Mouse (Mus musculus): Measurements from ENCODE around the gene Fcrlb.

GRCm38 (mm10) chr1:170919308-170919707 lies 6.6 kb upstream of the Fcrlb start:
- TF ChIP-seq POLR2A (IDR thresholded peaks at IDR 0.05; ENCODE audit: low read depth, low read length) (no peak), CTCF (IDR thresholded peaks at IDR 0.05; ENCODE audit: borderline replicate concordance, insufficient read depth, low read length) (no peak)

Measured in embryonic fibroblast, embryonic 13.5 days (primary cell).